8 mouse cellular contexts compared by ENCODE assay signal in genomic region chr1:134524424-134524823, GRCm38 (mm10). TPM values are rescaled to one million over a fixed set of nuclear protein-coding genes. Genes with fewer than 3 reads are reported as not detected.
DNase-seq lines count a peak whose midpoint lies in the region; ATAC-seq and TF ChIP-seq lines count a peak whose summit lies in the region.

No protein-coding gene starts in this region.

- no peak for TF ChIP-seq EP300 in heart, adult 2 months (IDR thresholded peaks at IDR 0.05; ENCODE audit: insufficient read depth, low read depth, low read length)

- ATAC-seq in neural tube, embryonic 15.5 days (ENCODE audit: low FRiP score): no peak
- no peak for ATAC-seq in midbrain, embryonic 16.5 days

- intact Hi-C loops in heart, adult 2 months (cut with DNase I): loop anchor here (5.0 kb wide), 1 partner anchor 68 kb away; no protein-coding TSS in a partner anchor

- H3K79me2 ChIP-seq in heart, adult 2 months (replicated peaks; ENCODE audit: control insufficient read depth, insufficient read depth, low read length): no peaks in the 10 kb centered on the region

- H3K4me1 ChIP-seq in heart, adult 2 months (ENCODE audit: control insufficient read depth, insufficient read depth, low read length): no peaks in the 10 kb centered on the region
- H3K4me1 ChIP-seq in neural tube, embryonic 15.5 days: no peaks in the 10 kb centered on the region
- no peaks in the 10 kb centered on the region for H3K4me1 ChIP-seq in midbrain, embryonic 16.5 days (ENCODE audit: control insufficient read depth, insufficient read depth, low read length)

- no peak overlapping the region for H3K27ac ChIP-seq in heart, adult 2 months
- H3K27ac ChIP-seq in neural tube, embryonic 15.5 days (replicated peaks): no peak overlapping the region
- no peak overlapping the region for H3K27ac ChIP-seq in midbrain, embryonic 16.5 days (ENCODE audit: low read length)

- H3K27me3 ChIP-seq in heart, adult 2 months (ENCODE audit: control insufficient read depth, insufficient read depth, low read length): no peaks in the 10 kb centered on the region
- no peaks in the 10 kb centered on the region for H3K27me3 ChIP-seq in neural tube, embryonic 15.5 days (replicated peaks)
- H3K27me3 ChIP-seq in midbrain, embryonic 16.5 days (ENCODE audit: control insufficient read depth, insufficient read depth, low read depth, low read length): no peaks in the 10 kb centered on the region

- WGBS in heart, adult 2 months: 75% methylated on average over 5 of the region's 5 CpGs
- 79% methylated on average over 5 of the region's 5 CpGs for WGBS in neural tube, embryonic 15.5 days
- 74% methylated on average over 5 of the region's 5 CpGs for WGBS in midbrain, embryonic 16.5 days

- H3K9ac ChIP-seq in heart, adult 2 months (ENCODE audit: low read depth, low read length): no peak overlapping the region
- H3K9ac ChIP-seq in neural tube, embryonic 15.5 days (replicated peaks): no peak overlapping the region
- H3K9ac ChIP-seq in midbrain, embryonic 16.5 days (ENCODE audit: low read depth, low read length): no peak overlapping the region

- H3K36me3 ChIP-seq in heart, adult 2 months (ENCODE audit: control insufficient read depth, insufficient read depth, low read length): no peaks in the 10 kb centered on the region
- no peaks in the 10 kb centered on the region for H3K36me3 ChIP-seq in neural tube, embryonic 15.5 days
- no peaks in the 10 kb centered on the region for H3K36me3 ChIP-seq in midbrain, embryonic 16.5 days (ENCODE audit: control insufficient read depth, insufficient read depth, low read length)

- no peak overlapping the region for H3K4me3 ChIP-seq in heart, adult 2 months
- H3K4me3 ChIP-seq in neural tube, embryonic 15.5 days (replicated peaks): no peak overlapping the region
- H3K4me3 ChIP-seq in midbrain, embryonic 16.5 days (ENCODE audit: low read depth, low read length): no peak overlapping the region

- TF ChIP-seq CTCF in heart, adult 2 months (IDR thresholded peaks at IDR 0.05): peak; percentile 54

- no peak for DNase-seq in heart, adult 2 months
- no peak for DNase-seq in heart, adult 18-20 months
- DNase-seq in CD4-positive helper T cell, adult 2 months (ENCODE audit: low read depth, low spot score): peak; percentile 63
- DNase-seq in adrenal gland, postnatal 36 days: peak; percentile 15 to 50
- peak; percentile 19 for DNase-seq in lung, postnatal 25 days (ENCODE audit: low spot score)
- no peak for DNase-seq in gastrocnemius, adult 8-10 months (ENCODE audit: low spot score in 2 of 2)

- TF ChIP-seq POLR2A in heart, adult 2 months (IDR thresholded peaks at IDR 0.05; ENCODE audit: insufficient read depth, low read depth, low read length): no peak

- H3K4me2 ChIP-seq in neural tube, embryonic 15.5 days: no peak overlapping the region
- no peak overlapping the region for H3K4me2 ChIP-seq in midbrain, embryonic 16.5 days (ENCODE audit: low read length)

- no peaks in the 10 kb centered on the region for H3K9me3 ChIP-seq in neural tube, embryonic 15.5 days (replicated peaks)
- no peaks in the 10 kb centered on the region for H3K9me3 ChIP-seq in midbrain, embryonic 16.5 days (replicated peaks; ENCODE audit: control insufficient read depth, low read length, poor library complexity, severe bottlenecking)

RNA-seq across cellular contexts. Expression of gene Mgat4e, which starts 25.1 kb away (rescaled TPM):
- not detected for total RNA-seq in heart, adult 2 months (2021)
- 0.20 TPM in 1 of 2 replicates, not detected in the other for polyA plus RNA-seq in heart, adult 2 months (2012; rRNA removed)
- total RNA-seq in heart, adult 18-20 months (2021): not detected
- not detected for total RNA-seq in adrenal gland, postnatal 36 days (2021)
- polyA plus RNA-seq in neural tube, embryonic 15.5 days (2015; fragmentation: Nextera tagmentation; extraction: Ambion mirVana): not detected in 2 replicates
- total RNA-seq in gastrocnemius, adult 8-10 months (2022): not detected
- not detected in 2 replicates for polyA plus RNA-seq in midbrain, embryonic 16.5 days (2015; fragmentation: Nextera tagmentation; extraction: Ambion mirVana)

RNA-seq across cellular contexts. Expression of gene Rabif, which starts 30.0 kb away (rescaled TPM):
- 1 to 10 TPM; 8.6 to 9.1 TPM for total RNA-seq in heart, adult 2 months (2021)
- 9.1 and 14.9 TPM in 2 replicates for polyA plus RNA-seq in heart, adult 2 months (2012; rRNA removed)
- 1 to 10 TPM; 8.0 to 9.7 TPM for total RNA-seq in heart, adult 18-20 months (2021)
- 10 to 100 TPM; 27.6 to 37.3 TPM for total RNA-seq in adrenal gland, postnatal 36 days (2021)
- 70.1 and 76.8 TPM in 2 replicates for polyA plus RNA-seq in neural tube, embryonic 15.5 days (2015; fragmentation: Nextera tagmentation; extraction: Ambion mirVana)
- 1 to 10 TPM; 4.3 to 6.8 (median 5.6) TPM for total RNA-seq in gastrocnemius, adult 8-10 months (2022)
- 73.3 and 78.5 TPM in 2 replicates for polyA plus RNA-seq in midbrain, embryonic 16.5 days (2015; fragmentation: Nextera tagmentation; extraction: Ambion mirVana)

RNA-seq across cellular contexts. Expression of gene Kdm5b, which starts 35.5 kb away (rescaled TPM):
- total RNA-seq in heart, adult 2 months (2021): 10 to 100 TPM; 11.6 to 13.2 TPM
- polyA plus RNA-seq in heart, adult 2 months (2012; rRNA removed): 3.3 and 7.0 TPM in 2 replicates
- total RNA-seq in heart, adult 18-20 months (2021): 10 to 100 TPM; 10.6 to 11.3 TPM
- total RNA-seq in adrenal gland, postnatal 36 days (2021): 10 to 100 TPM; 44.1 to 45.7 TPM
- 59.0 and 59.5 TPM in 2 replicates for polyA plus RNA-seq in neural tube, embryonic 15.5 days (2015; fragmentation: Nextera tagmentation; extraction: Ambion mirVana)
- 1 to 10 TPM; 8.4 to 9.8 (median 9.5) TPM for total RNA-seq in gastrocnemius, adult 8-10 months (2022)
- 66.5 and 78.9 TPM in 2 replicates for polyA plus RNA-seq in midbrain, embryonic 16.5 days (2015; fragmentation: Nextera tagmentation; extraction: Ambion mirVana)

Comparison
In these comparisons a context has a peak if more than half of its experiments do, and no peak if none do; other contexts are left out.
1. DNase-seq: peak in CD4-positive helper T cell, adult 2 months (single experiment), adrenal gland, postnatal 36 days (2 of 2) and lung, postnatal 25 days (single experiment); none in heart, adult 2 months (0 of 2), heart, adult 18-20 months (0 of 2) and gastrocnemius, adult 8-10 months (0 of 2).